Mouse (Mus musculus) heart, embryonic 14.5 days (tissue): ENCODE data around the gene Mup5. TPM values are rescaled to one million over a fixed set of nuclear protein-coding genes. Genes with fewer than 3 reads are reported as not detected.
A peak's percentile ranks its signal among the peaks of the same experiment; 100 is the strongest.

Experiments used
- ATAC-seq: fragments of 200-750 bp; cut with Nextera tagmentation; 2 replicates; pipeline ENCODE4 v1.8.0; 2017; ENCODE audit warnings: low read depth, moderate TSS enrichment; ENCODE audit not compliant: insufficient number of reproducible peaks, insufficient read depth, low FRiP score
- H3K27ac ChIP-seq, 2 experiments: fragments of 200-500 bp in 1 of 2; fragments of 300-500 bp in 1 of 2; sonication (generic) in 1 of 2; replicated peaks in 1 of 2; 2 replicates each; pipeline ENCODE4 v1.5.1; 2012 to 2014; ENCODE audit warnings: low read depth in 2 of 2, low read length in 2 of 2, control low read depth in 1 of 2, mild to moderate bottlenecking in 1 of 2, mixed read lengths in 1 of 2; ENCODE audit not compliant: control insufficient read depth in 1 of 2, insufficient read depth in 1 of 2
- H3K27me3 ChIP-seq: fragments of 300-500 bp; sonication (generic); 2 replicates; pipeline ENCODE4 v1.6.1; 2014; ENCODE audit warnings: mild to moderate bottlenecking, low read length, control low read depth; ENCODE audit not compliant: control insufficient read depth, insufficient read depth
- H3K36me3 ChIP-seq: fragments of 300-500 bp; sonication (generic); 2 replicates; pipeline ENCODE4 v1.6.1; 2014; ENCODE audit warnings: mild to moderate bottlenecking, control low read depth, low read length, mixed read lengths; ENCODE audit not compliant: control insufficient read depth, insufficient read depth
- H3K4me1 ChIP-seq, 2 experiments: fragments of 200-500 bp in 1 of 2; fragments of 300-500 bp in 1 of 2; sonication (generic) in 1 of 2; 2 replicates each; pipeline ENCODE4 v1.6.1; 2012 to 2014; ENCODE audit warnings: low read length in 2 of 2, control low read depth in 1 of 2, mixed read lengths in 1 of 2; ENCODE audit not compliant: control insufficient read depth in 2 of 2, insufficient read depth in 2 of 2
- H3K4me2 ChIP-seq: fragments of 300-500 bp; sonication (generic); 2 replicates; pipeline ENCODE4 v1.6.1; 2014; ENCODE audit warnings: mild to moderate bottlenecking, low read length
- H3K4me3 ChIP-seq, 2 experiments: fragments of 200-500 bp in 1 of 2; fragments of 300-500 bp in 1 of 2; sonication (generic) in 1 of 2; 2 replicates each; pipeline ENCODE4 v1.5.1; 2012 to 2014; ENCODE audit warnings: low read length in 2 of 2, mild to moderate bottlenecking in 2 of 2, control low read depth in 1 of 2, low read depth in 1 of 2, moderate library complexity in 1 of 2; ENCODE audit not compliant: control insufficient read depth in 1 of 2, insufficient read depth in 1 of 2
- H3K9ac ChIP-seq: fragments of 300-500 bp; sonication (generic); 2 replicates; pipeline ENCODE4 v1.6.1; 2014; ENCODE audit warnings: mild to moderate bottlenecking, low read length
- H3K9me3 ChIP-seq: fragments of 300-500 bp; sonication (generic); 2 replicates; pipeline ENCODE4 v1.6.1; 2016; ENCODE audit warnings: low read length, control low read depth; ENCODE audit not compliant: control insufficient read depth
- WGBS: fragments of 180-500 bp; shearing (Covaris S2); extraction: QIAGEN DNeasy Blood & Tissue Kit; methylation state at CpG from one replicate; pipeline ENCODE4 v1.1.7; 2014; 5-methylcytosine and 5-hydroxymethylcytosine counted together
- polyA plus RNA-seq: library from polyadenylated mRNA; unstranded; fragments of >200 nt; fragmentation: Nextera tagmentation; extraction: Ambion mirVana; gene quantifications from 2 replicates; pipeline ENCODE4 v1.2.1, GENCODE M21; 2014

Mup5 gene
- not detected in 2 replicates for polyA plus RNA-seq

- 64% methylated on average over 4 of the region's 4 CpGs for WGBS
- no peak within 1 kb of the TSS for H3K9ac ChIP-seq
- H3K4me3 ChIP-seq, result no peak within 1 kb of the TSS
- H3K4me2 ChIP-seq, result no peak within 1 kb of the TSS
- H3K4me1 ChIP-seq, result no peaks in the 10 kb centered on the region
- H3K36me3 ChIP-seq, result no peaks in the 10 kb centered on the region
- H3K9me3 ChIP-seq, result no peaks in the 10 kb centered on the region
- no peaks in the 10 kb centered on the region for H3K27me3 ChIP-seq
- no peak for ATAC-seq
- no peak within 1 kb of the TSS for H3K27ac ChIP-seq
Measured at GRCm38 (mm10) chr4:61834952-61835708, at the start of gene Mup5. Gene Mup5 (minus strand): TSS chr4:61835233.

DNA sequence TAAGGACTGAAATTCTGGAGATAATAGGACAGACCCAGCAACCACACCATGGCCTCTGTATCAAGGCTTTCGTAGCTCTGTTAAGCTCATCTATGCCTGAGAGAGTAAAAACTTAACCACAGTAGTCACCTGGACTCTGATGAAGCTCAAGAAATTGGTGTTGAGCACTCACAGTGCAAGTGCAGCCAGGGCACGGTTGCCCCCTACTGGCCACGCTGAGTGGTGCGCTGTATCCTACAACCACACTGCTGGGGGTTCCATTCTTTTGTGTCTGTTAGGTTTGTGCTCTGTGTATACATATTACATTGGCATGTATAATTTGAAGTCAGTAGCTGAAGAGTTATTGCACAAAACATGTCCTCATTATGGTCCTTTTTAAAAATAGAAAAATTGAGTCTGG is 23.1 kb upstream of the Mup5 start:
- ATAC-seq, result no peak
- no peak overlapping the region for H3K9ac ChIP-seq
- H3K4me1 ChIP-seq, result peaks cover 9 to 14% of the 10 kb centered on the region in 2 experiments
- no peaks in the 10 kb centered on the region for H3K36me3 ChIP-seq
- no peaks in the 10 kb centered on the region for H3K27me3 ChIP-seq
- H3K9me3 ChIP-seq, result 0 out of 2 replicates have a peak, but pooled peaks cover 9% of the 10 kb centered on the region
- H3K27ac ChIP-seq, result no peak overlapping the region
- no peak overlapping the region for H3K4me2 ChIP-seq
- H3K4me3 ChIP-seq, result no peak overlapping the region
- WGBS, result 44% methylated on average over 4 of the region's 4 CpGs

DNA sequence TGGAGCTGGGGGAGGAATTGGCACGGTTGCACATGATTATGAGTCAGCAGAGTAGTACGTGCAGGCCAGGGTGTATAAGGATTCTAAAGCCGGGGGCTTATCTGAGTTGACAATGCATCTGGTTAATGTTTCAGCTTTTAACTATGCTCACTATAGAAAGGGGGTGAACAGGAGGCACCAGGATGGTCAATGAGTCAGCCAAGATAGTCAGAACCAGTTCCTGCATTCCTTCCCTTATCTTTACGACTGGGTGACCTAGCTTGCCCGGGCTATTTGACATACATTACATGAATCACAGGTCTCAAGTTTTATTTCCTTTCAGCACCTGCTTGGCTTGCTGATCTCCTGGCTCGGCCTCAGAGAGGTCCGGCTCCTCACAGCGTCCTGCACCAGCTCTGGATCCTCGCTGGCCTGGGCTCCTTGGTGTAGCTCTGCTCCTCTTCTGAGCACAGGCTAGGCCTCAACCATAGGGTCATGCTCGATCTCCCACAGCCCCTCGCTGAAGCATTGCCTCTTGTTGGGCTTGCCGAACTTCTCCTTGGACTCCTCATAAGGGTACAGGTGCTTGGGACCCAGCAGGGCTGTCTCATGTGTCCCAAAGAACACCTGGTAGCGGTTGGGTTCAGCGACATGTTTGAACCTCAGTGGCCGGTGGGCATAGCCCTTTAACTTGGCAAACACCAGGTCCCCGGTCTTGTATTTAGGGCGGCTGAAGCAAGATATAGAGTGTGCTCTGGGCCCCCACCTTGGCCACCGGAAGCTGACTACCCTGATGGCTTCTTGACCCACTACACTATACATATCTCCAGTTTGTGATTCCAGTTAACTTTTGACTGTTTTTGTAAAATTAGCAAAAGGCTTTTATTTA is 21.0 kb upstream of the Mup5 start:
- no peaks in the 10 kb centered on the region for H3K36me3 ChIP-seq
- peak; percentile 90 for ATAC-seq
- 48% methylated on average over 18 of the region's 18 CpGs for WGBS
- no peak overlapping the region for H3K9ac ChIP-seq
- no peak overlapping the region for H3K4me2 ChIP-seq
- no peak overlapping the region for H3K4me3 ChIP-seq
- H3K27ac ChIP-seq, result peak overlapping the region; percentile 69 to 76; a peak in 3 of 4 replicates
- H3K9me3 ChIP-seq, result 0 out of 2 replicates have a peak, but pooled peaks cover 9% of the 10 kb centered on the region
- no peaks in the 10 kb centered on the region for H3K27me3 ChIP-seq
- H3K4me1 ChIP-seq, result peaks cover 9 to 14% of the 10 kb centered on the region in 2 experiments

GRCm38 (mm10) chr4:61855344-61855743 is 20.3 kb upstream of the Mup5 start:
- no peak overlapping the region for H3K9ac ChIP-seq
- peaks cover 9 to 14% of the 10 kb centered on the region in 2 experiments for H3K4me1 ChIP-seq
- H3K36me3 ChIP-seq, result no peaks in the 10 kb centered on the region
- H3K27ac ChIP-seq, result peak overlapping the region; percentile 76 to 81
- WGBS, result 75% methylated on average over 6 of the region's 6 CpGs
- H3K4me2 ChIP-seq, result no peak overlapping the region
- ATAC-seq, result peak; percentile 24; the same call in 1 of the 2 replicates
- no peak overlapping the region for H3K4me3 ChIP-seq
- H3K27me3 ChIP-seq, result no peaks in the 10 kb centered on the region
- H3K9me3 ChIP-seq, result 0 out of 2 replicates have a peak, but pooled peaks cover 9% of the 10 kb centered on the region

DNA sequence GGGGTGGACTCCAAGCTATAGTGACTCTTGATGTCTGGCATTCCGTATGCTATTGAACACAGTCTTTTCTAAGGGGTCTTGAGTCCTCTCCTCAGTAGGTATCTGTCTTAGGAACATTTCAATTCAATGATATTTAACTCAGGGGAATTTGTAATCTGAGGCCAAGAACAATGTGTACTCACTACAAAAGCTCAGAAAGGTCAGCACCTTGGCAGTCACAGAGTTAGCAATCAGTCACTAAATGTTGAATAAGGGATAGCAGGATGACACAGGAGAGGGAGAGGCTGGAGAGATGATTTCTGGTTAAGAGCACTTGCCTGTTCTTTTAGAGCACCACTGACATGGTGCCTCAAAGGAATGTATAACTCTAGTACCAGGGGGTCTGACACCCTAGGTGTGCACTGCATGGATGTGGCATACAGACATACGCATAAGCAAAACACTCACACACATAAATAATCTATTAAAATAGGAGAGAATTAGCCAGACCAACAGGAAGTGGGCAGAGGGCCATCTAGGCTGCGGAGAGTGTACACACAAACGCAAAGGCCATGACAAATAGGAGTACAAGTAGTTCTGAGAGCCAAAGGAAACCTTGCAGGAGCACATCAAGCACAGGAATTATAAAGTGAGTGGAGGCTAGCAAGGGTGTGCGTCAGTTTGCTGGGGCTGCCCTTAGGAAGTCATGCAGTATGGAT is 9.9 kb upstream of the Mup5 start:
- Histone ChIP-seq H3K27me3 (no peaks in the 10 kb centered on the region), H3K4me1 (no peaks in the 10 kb centered on the region), H3K27ac (no peak overlapping the region), H3K4me3 (no peak overlapping the region), H3K4me2 (no peak overlapping the region), H3K9ac (no peak overlapping the region), H3K36me3 (no peaks in the 10 kb centered on the region), H3K9me3 (no peaks in the 10 kb centered on the region)
- WGBS, result 84% methylated on average over 5 of the region's 5 CpGs
- 0 out of 2 replicates have a peak, but pooled peaks have one; percentile 39 for ATAC-seq

DNA sequence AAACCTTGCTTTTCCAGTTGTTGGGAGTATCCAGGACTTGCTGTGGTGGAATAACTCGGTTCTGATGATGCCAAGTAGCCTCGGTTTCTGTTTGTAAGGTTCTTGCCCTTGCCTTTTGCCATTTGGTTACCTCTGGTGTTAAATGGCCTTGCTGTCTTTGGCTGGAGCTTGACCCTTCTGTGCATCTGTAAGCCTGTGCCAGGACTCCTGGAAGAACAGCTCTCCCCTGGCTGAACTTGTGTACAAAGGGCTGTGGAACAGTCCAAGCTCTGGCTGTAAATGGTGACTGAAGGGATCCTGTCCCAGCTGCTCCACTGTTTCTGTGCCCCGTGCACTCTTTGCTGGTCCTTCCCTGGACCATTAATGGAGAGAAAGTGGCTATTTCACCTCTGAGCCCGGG is 5.8 kb downstream of the Mup5 start:
- 70% methylated on average over 4 of the region's 4 CpGs for WGBS
- no peaks in the 10 kb centered on the region for H3K36me3 ChIP-seq

DNA sequence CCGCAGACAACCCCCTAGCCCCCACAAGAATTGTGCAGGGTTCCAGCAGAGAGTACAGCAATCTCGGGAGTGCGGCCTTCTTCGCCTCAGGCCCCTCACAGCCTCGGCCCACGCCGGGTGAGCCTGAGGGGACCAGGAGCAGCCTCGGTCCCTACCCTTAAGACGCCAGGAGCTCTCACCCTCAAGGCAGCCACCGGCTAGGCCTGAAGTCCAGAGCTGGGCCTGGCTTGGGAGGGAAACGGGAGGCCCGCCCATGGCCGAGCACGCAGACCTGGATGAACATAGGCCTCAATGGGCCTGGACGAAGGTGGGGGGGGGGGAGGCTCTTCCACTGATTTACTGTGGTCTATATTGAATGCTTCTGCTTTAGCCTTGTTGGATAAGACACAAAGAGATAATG is 11.8 kb downstream of the Mup5 start:
- Histone ChIP-seq H3K9ac (no peak overlapping the region), H3K27ac (no peak overlapping the region), H3K4me3 (no peak overlapping the region), H3K4me2 (no peak overlapping the region), H3K27me3 (no peaks in the 10 kb centered on the region), H3K9me3 (peaks cover 4% of the 10 kb centered on the region; the same call in 1 of the 2 replicates), H3K4me1 (no peaks in the 10 kb centered on the region), H3K36me3 (no peaks in the 10 kb centered on the region)
- 86% methylated on average over 15 of the region's 15 CpGs for WGBS
- no peak for ATAC-seq

More for the DNA sequence above, 5.8 kb downstream of the Mup5 start:
- no peak; the same call in 1 of the 2 replicates for ATAC-seq
- Histone ChIP-seq H3K9ac (no peak overlapping the region), H3K27me3 (no peaks in the 10 kb centered on the region), H3K4me2 (no peak overlapping the region), H3K27ac (no peak overlapping the region), H3K9me3 (no peaks in the 10 kb centered on the region), H3K4me3 (no peak overlapping the region), H3K4me1 (no peaks in the 10 kb centered on the region)
